Mouse (Mus musculus): ENCODE data around the gene Crb1. TPM values are rescaled to one million over a fixed set of nuclear protein-coding genes. Genes with fewer than 3 reads are reported as not detected.

Crb1 gene
- polyA plus RNA-seq, 1 experiment from 2014 or later = 0.15 TPM

- Histone ChIP-seq H3K27ac (no peak overlapping the region), H3K9ac (no peak overlapping the region), H3K9me3 (no peaks in the 10 kb centered on the region), H3K4me1 (no peaks in the 10 kb centered on the region), H3K27me3 (replicated peaks) (no peaks in the 10 kb centered on the region), H3K4me3 (replicated peaks) (no peak overlapping the region), H3K36me3 (no peaks in the 10 kb centered on the region), H3K4me2 (no peak overlapping the region)
- WGBS = 43% methylated on average over 6 of the region's 6 CpGs
- no peak for ATAC-seq (ENCODE audit: insufficient read depth, low FRiP score, low read depth)
Observed at GRCm38 (mm10) chr1:139153493-139153892, 223.4 kb downstream of the Crb1 start.

- Histone ChIP-seq H3K27ac (no peak overlapping the region), H3K4me2 (no peak overlapping the region)
Observed at GRCm38 (mm10) chr1:139153006-139153405, 223.9 kb downstream of the Crb1 start.

More at GRCm38 (mm10) chr1:139153006-139153405, 223.9 kb downstream of the Crb1 start:
- no peak for ATAC-seq (ENCODE audit: insufficient read depth, low FRiP score, low read depth)
- Histone ChIP-seq H3K36me3 (no peaks in the 10 kb centered on the region), H3K9ac (no peak overlapping the region), H3K4me1 (no peaks in the 10 kb centered on the region), H3K4me3 (replicated peaks) (no peak overlapping the region), H3K9me3 (no peaks in the 10 kb centered on the region), H3K27me3 (replicated peaks) (no peaks in the 10 kb centered on the region)
- 84% methylated on average over 2 of the region's 2 CpGs for WGBS

Other genes starting within 250 kb of the Crb1 start
- 7.8 and 8.7 TPM in 2 replicates for gene Zbtb41, start 45.2 kb upstream of the Crb1 start, polyA plus RNA-seq (2015; fragmentation: Nextera tagmentation; extraction: Ambion mirVana)
- gene Aspm, start 77.7 kb upstream of the Crb1 start, polyA plus RNA-seq (2015; fragmentation: Nextera tagmentation; extraction: Ambion mirVana) = 12.9 and 13.7 TPM in 2 replicates
- 0.39 and 1.2 TPM in 2 replicates for gene F13b, start 124.6 kb upstream of the Crb1 start, polyA plus RNA-seq (2015; fragmentation: Nextera tagmentation; extraction: Ambion mirVana)
- gene Cfhr1, start 183.2 kb upstream of the Crb1 start, polyA plus RNA-seq (2015; fragmentation: Nextera tagmentation; extraction: Ambion mirVana) = 0.09 and 0.51 TPM in 2 replicates